Mouse (Mus musculus): ENCODE results near the gene Ulk4.

Ulk4 gene

GRCm38 (mm10) chr9:121107643-121108042 is 169.4 kb downstream of the Ulk4 start:
- no peak for DNase-seq (ENCODE audit: low read depth, low spot score)

DNA sequence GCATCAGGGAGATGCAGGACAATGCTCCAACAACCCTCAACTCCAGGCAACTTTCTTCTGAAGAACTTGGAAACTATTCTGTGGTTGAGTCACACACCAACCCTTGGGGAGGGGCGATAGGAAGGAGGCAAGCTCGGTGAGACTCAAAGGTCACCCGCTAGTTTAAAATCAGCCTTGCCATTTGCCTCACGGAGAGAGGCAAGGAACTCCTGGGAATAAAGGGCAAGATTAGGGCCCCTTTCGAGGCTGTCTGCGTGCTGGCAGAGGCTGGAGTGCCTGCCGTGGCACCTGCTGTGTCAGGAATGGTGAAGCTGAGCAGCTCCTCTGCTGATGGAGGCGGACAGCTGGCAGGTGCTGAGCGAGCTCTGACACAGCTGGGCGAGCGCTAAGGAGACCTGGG is 169.9 kb downstream of the Ulk4 start:
- DNase-seq (ENCODE audit: low read depth, low spot score), result no peak

GRCm38 (mm10) chr9:121101516-121101915 is 175.5 kb downstream of the Ulk4 start:
- DNase-seq (ENCODE audit: low read depth, low spot score), result no peak

DNA sequence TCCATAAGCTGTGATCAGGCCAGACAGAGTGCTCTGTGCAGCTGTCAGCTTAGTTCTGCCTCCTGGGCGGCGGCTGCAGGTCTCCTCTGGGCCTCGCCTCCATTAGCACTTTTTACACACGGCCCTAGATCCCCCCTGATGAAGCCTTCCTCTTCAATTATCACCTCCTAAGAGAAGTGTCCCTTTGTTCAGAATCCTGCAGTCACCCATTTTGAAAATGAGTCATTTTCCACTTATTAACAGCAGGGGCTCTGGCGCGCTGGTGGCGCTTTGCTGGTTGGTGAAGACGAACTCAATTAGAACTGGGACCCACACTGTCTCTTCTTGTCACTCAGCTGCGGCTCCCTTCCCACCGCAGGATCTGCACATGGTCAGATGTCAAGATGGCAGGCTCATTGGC is 177.5 kb downstream of the Ulk4 start:
- no peak for DNase-seq (ENCODE audit: low read depth, low spot score)

GRCm38 (mm10) chr9:121093760-121094159 is 183.2 kb downstream of the Ulk4 start:
- no peak for DNase-seq (ENCODE audit: low read depth, low spot score)

GRCm38 (mm10) chr9:121092568-121092967 is 184.4 kb downstream of the Ulk4 start:
- DNase-seq (ENCODE audit: low read depth, low spot score), result no peak

GRCm38 (mm10) chr9:121091016-121091735 is 185.8 kb downstream of the Ulk4 start:
- no peak for DNase-seq (ENCODE audit: low read depth, low spot score)

- no peak for DNase-seq (ENCODE audit: low read depth, low spot score)
Measured at GRCm38 (mm10) chr9:121087661-121088060, 189.3 kb downstream of the Ulk4 start.

GRCm38 (mm10) chr9:121084191-121084590 is 192.8 kb downstream of the Ulk4 start:
- DNase-seq (ENCODE audit: low read depth, low spot score), result no peak

DNA sequence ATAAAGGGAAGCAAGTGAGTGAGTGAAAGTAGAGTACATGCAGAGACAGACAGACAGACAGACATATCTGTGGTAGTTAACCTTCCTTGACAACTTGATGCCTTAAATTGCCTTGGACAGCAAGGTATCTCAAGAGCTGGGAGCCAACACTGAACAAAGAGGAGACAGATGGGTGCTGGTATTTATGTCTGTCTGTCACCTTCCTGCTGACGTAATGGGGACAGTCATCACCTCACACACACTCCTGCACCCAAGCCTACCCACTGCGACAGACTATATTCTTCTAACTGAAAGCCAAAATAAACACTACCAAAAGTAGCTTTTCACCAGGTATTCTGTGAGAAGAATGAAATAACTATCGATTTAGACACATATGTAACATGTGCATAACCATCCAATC is 196.2 kb downstream of the Ulk4 start:
- no peak for DNase-seq (ENCODE audit: low read depth, low spot score)

- DNase-seq (ENCODE audit: low read depth, low spot score), result no peak
Measured at GRCm38 (mm10) chr9:121080413-121080812, 196.6 kb downstream of the Ulk4 start.

DNA sequence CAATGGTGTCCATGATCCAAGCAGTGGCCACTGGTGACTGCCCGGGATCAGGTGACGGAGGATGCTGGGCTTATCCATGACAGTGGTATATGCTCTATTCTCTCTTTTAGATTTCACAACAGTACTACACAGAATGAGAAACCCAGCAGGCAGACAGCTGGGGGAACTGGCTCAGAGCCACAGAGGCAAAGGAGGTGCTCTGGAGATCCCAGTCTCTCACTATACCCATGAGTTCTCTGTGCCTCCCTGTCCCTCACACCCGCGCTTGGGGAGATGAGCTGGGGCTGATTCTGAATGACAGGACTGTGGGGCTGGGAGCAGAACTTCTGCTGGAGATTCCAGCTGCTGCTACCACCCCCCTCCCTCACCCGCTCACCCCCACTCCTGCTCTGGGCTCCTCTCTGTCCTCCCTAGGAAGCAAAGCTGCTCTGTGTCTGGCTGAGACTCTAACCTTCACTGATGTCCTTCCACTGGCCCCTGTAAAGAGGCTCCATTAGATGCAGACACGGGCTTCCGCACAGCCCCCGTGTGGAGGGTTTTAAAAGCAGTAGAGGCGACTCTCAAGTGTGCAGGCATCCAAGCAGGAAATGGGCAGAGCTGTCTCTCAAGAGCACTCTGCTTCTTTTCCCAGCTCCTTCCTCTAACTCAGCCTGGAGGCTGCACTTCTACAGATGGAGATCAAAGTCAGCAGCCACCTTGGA is 197.5 kb downstream of the Ulk4 start:
- no peak for DNase-seq (ENCODE audit: low read depth, low spot score)

DNA sequence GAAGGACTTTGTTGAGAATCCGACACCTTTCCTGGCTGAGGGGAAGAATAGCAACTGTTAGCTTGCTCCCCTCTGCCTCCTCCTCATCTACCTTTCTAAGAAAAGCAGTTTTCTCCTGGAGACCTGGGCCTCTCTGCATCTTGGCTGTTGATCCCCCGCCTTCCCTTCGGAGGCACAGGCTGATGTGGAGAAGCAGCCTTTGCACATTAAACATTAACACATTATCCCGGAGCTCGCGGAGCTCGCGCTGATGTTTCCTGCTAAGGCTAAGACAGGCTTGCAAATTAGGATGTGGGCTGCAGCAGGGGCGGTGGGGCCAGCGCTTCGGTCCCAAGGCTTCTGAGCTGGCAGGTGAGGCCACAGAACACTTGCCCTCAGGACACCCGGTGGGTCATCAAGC is 200.7 kb downstream of the Ulk4 start:
- DNase-seq (ENCODE audit: low read depth, low spot score), result no peak

- no peak for DNase-seq (ENCODE audit: low read depth, low spot score)
Measured at GRCm38 (mm10) chr9:121075246-121075645, 201.8 kb downstream of the Ulk4 start.

GRCm38 (mm10) chr9:121074726-121075125 is 202.3 kb downstream of the Ulk4 start:
- DNase-seq (ENCODE audit: low read depth, low spot score), result no peak

- no peak for DNase-seq (ENCODE audit: low read depth, low spot score)
Measured at GRCm38 (mm10) chr9:121072127-121072757, 204.8 kb downstream of the Ulk4 start.

DNA sequence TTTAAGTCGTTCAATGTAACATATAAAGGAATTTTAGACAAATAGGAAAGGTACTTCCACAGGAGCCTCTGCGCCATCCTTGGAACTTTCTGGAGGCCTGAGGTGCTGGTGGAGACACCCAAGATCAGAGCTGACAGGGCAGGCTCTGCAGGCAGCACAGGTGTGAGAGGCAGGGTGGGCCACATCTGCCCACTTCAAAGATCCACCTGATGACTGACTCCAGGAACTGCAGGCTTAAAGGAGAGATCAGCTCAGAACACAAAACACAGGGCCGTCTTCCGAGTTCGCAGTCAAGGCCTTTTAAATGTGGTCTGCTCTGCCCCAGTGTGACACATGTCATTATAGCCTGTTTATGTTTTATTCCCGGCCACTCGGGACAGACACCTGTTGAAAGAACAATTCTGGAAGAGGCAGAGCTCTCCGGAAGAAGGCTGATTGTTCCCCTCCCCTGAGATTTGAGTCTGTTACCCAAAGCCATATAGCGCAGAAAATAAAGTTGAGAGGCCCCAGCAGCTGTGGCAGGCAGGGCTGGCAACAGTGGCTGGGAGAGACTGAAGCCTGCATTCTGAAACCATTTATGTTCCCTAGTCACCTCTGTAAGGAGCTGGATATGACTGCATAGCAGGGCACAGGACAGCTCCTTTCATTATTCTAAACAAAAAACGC is 205.4 kb downstream of the Ulk4 start:
- no peak for DNase-seq (ENCODE audit: low read depth, low spot score)

DNA sequence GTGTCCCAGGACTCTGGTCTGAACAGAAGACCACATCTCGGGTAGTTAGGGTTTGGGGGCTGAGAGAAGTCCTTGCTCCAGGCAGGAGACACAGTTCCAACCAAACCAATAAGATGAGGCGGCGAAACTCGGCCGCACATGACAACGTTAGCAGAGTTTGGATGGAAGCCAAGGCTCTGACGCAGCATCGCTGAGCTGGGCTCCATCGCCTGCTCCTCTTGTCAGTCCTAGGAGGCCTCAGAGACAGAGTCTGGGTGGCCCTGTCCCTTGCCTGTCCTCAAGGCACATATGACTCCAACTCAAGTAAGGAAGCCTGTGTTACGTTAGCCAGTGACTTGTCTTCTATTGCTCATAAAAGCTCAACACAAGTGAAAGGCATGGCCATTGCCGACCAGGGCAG is 205.9 kb downstream of the Ulk4 start:
- DNase-seq (ENCODE audit: low read depth, low spot score), result no peak

DNA sequence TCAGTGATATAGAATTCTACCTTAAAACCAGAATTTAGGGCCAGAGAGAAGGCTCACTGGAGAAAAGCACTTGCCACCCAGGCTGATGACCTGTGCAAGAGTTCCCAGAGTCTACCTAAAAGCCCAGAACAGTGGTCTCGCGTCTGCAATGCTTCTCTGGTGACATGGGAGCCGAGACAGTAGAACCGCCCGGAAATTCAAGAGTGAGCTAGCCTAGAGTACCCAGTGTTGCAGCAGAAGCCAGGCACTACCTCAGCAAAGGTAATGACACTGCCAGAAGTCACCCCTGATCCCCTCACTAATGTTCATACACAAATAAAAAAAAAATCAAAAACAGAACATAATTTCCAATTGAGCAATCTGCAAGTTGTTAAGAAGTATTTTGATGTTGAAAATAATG is 208.9 kb downstream of the Ulk4 start:
- no peak for DNase-seq (ENCODE audit: low read depth, low spot score)

DNA sequence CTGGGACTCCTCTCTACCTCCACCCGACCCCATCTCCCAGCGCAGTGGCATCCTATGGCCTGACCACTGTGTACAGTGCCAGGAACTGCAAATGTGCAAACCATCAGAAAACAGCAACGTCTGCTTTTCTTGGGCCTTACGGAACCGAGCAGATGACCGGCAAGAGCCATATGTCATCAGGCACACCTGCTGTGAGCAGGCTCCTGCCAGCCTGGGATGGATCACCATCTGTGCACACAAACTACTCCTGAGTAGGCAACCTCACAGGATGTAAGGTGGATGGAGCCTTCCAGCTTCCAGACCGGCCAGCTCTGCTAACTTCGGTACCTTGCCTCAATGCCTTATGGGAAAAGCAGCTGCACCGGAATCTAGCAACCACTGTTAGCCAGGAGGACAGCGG is 210.0 kb downstream of the Ulk4 start:
- no peak for DNase-seq (ENCODE audit: low read depth, low spot score)

GRCm38 (mm10) chr9:121065383-121065978 is 211.5 kb downstream of the Ulk4 start:
- no peak for DNase-seq (ENCODE audit: low read depth, low spot score)

Measured in ES-CJ7 (cell line).